Mouse (Mus musculus): ENCODE measurements around the gene Adrm1. TPM values are rescaled to one million over a fixed set of nuclear protein-coding genes. Genes with fewer than 3 reads are reported as not detected.

The Adrm1 gene
- total RNA-seq, 1 experiment: 196 TPM

DNA sequence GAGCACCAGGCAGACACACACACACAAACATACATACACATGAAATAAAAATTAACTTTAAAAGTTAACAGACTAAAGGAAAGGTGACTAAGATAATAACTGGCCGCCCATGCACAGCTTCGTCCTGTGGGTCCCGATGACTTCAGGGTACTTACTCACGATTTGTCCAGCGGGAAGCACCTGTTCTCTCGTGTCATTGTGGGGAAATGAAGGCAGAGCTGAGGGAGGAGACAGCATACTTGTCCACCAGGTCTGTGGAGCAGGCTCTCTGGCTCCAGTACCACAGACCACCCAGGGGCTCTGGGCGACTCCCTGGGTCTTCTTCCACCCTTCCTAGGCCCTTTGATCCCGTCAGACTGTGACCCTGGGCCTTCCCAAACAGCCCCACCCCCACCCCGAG, 30.0 kb downstream of the Adrm1 start:
- Histone ChIP-seq H3K4me3 (ENCODE audit: insufficient read depth in 1 of 2, low read depth in 1 of 2, low read length in 2 of 2, poor library complexity in 1 of 2, severe bottlenecking in 1 of 2) (no peak overlapping the region), H3K27ac (ENCODE audit: insufficient read depth, low read depth, low read length, poor library complexity, severe bottlenecking) (no peak overlapping the region), H3K9me3 (ENCODE audit: control insufficient read depth, insufficient read depth, low read depth, low read length) (no peaks in the 10 kb centered on the region), H3K36me3 (ENCODE audit: control insufficient read depth, insufficient read depth, low read length, poor library complexity, severe bottlenecking) (peaks cover 79% of the 10 kb centered on the region), H3K9ac (ENCODE audit: insufficient read depth, low read depth, low read length, poor library complexity, severe bottlenecking) (no peak overlapping the region), H3K4me1 (ENCODE audit: control insufficient read depth in 2 of 2, insufficient read depth in 2 of 2, low read length in 2 of 2, poor library complexity in 1 of 2) (peaks cover 0 to 2% of the 10 kb centered on the region in 2 experiments; a peak in 1 of 4 replicates)
- in situ Hi-C loops (cut with MboI; ENCODE audit: low sequenced_read_pairs in 2 of 2, unreplicated experiment in 2 of 2): no loop called here
- TF ChIP-seq ZNF384 (IDR thresholded peaks at IDR 0.05; ENCODE audit: low read depth, low read length) (no peak), MAFK (IDR thresholded peaks at IDR 0.05; ENCODE audit: insufficient read depth, low read depth, low read length) (no peak), ZC3H11A (IDR thresholded peaks at IDR 0.05; ENCODE audit: borderline replicate concordance, low read depth, low read length) (no peak), CHD2 (IDR thresholded peaks at IDR 0.05; ENCODE audit: low read depth, low read length) (no peak), HCFC1 (IDR thresholded peaks at IDR 0.05; ENCODE audit: borderline replicate concordance, insufficient read depth, low read length) (no peak)
- no peak for DNase-seq (ENCODE audit: low read depth, low spot score)

DNA sequence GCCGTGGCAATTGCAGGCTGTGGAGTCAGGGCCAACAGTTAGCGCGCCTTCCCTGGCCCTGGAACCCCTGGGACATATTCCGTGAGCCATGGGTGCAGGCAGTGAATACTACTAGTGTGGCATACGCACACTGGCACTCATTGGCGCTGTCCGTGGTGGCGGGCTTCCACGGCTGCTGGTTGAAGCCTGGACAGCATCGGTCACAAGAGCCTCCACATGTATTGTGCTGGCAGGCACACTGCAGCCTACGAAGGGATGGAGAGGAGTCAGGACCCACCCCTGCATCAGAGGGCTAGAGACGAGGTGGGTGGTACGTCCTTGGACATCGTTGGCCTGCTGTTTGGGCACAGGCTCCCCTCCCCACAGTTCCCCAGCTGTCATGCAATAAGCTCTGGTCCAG, 31.0 kb downstream of the Adrm1 start:
- DNase-seq (ENCODE audit: low read depth, low spot score): no peak
- Histone ChIP-seq H3K4me1 (ENCODE audit: control insufficient read depth in 2 of 2, insufficient read depth in 2 of 2, low read length in 2 of 2, poor library complexity in 1 of 2) (peaks cover 0 to 2% of the 10 kb centered on the region in 2 experiments; a peak in 1 of 4 replicates), H3K9me3 (ENCODE audit: control insufficient read depth, insufficient read depth, low read depth, low read length) (no peaks in the 10 kb centered on the region), H3K27ac (ENCODE audit: insufficient read depth, low read depth, low read length, poor library complexity, severe bottlenecking) (no peak overlapping the region), H3K36me3 (ENCODE audit: control insufficient read depth, insufficient read depth, low read length, poor library complexity, severe bottlenecking) (peaks cover 80% of the 10 kb centered on the region), H3K4me3 (ENCODE audit: insufficient read depth in 1 of 2, low read depth in 1 of 2, low read length in 2 of 2, poor library complexity in 1 of 2, severe bottlenecking in 1 of 2) (no peak overlapping the region), H3K9ac (ENCODE audit: insufficient read depth, low read depth, low read length, poor library complexity, severe bottlenecking) (no peak overlapping the region)
- in situ Hi-C loops (cut with MboI; ENCODE audit: low sequenced_read_pairs in 2 of 2, unreplicated experiment in 2 of 2): no loop called here
- TF ChIP-seq ZC3H11A (IDR thresholded peaks at IDR 0.05; ENCODE audit: borderline replicate concordance, low read depth, low read length) (no peak), HCFC1 (IDR thresholded peaks at IDR 0.05; ENCODE audit: borderline replicate concordance, insufficient read depth, low read length) (no peak), MAFK (IDR thresholded peaks at IDR 0.05; ENCODE audit: insufficient read depth, low read depth, low read length) (no peak), ZNF384 (IDR thresholded peaks at IDR 0.05; ENCODE audit: low read depth, low read length) (no peak), CHD2 (IDR thresholded peaks at IDR 0.05; ENCODE audit: low read depth, low read length) (no peak)

DNA sequence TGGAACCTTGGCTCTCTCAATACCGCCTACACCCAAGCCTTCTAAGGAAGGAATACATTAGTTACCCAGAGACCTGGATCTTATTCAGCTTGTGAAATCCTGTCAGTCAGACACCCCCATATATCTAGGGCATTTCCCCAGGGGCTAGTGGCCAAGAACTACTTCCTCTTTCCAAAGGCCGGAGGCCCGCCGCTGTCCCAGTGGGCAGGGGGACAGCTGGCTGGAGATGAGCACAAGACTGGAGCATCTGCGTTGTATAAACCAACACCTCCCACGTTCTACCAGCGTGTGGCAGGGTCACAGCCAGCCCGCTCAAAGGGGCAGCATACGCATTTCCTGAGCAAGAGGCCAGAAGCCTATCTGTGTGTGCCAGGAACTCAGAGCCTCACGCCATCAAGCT, 31.5 kb downstream of the Adrm1 start:
- peaks cover 0 to under 1% of the 10 kb centered on the region in 2 experiments; a peak in 1 of 4 replicates for H3K4me1 ChIP-seq (ENCODE audit: control insufficient read depth in 2 of 2, insufficient read depth in 2 of 2, low read length in 2 of 2, poor library complexity in 1 of 2)
- no peaks in the 10 kb centered on the region for H3K9me3 ChIP-seq (ENCODE audit: control insufficient read depth, insufficient read depth, low read depth, low read length)
- no peak overlapping the region for H3K9ac ChIP-seq (ENCODE audit: insufficient read depth, low read depth, low read length, poor library complexity, severe bottlenecking)
- TF ChIP-seq MAFK (IDR thresholded peaks at IDR 0.05; ENCODE audit: insufficient read depth, low read depth, low read length): no peak
- TF ChIP-seq ZNF384 (IDR thresholded peaks at IDR 0.05; ENCODE audit: low read depth, low read length): no peak
- no peak for TF ChIP-seq CHD2 (IDR thresholded peaks at IDR 0.05; ENCODE audit: low read depth, low read length)
- no peak for TF ChIP-seq HCFC1 (IDR thresholded peaks at IDR 0.05; ENCODE audit: borderline replicate concordance, insufficient read depth, low read length)
- TF ChIP-seq ZC3H11A (IDR thresholded peaks at IDR 0.05; ENCODE audit: borderline replicate concordance, low read depth, low read length): no peak
- peaks cover 79% of the 10 kb centered on the region for H3K36me3 ChIP-seq (ENCODE audit: control insufficient read depth, insufficient read depth, low read length, poor library complexity, severe bottlenecking)
- no peak overlapping the region for H3K27ac ChIP-seq (ENCODE audit: insufficient read depth, low read depth, low read length, poor library complexity, severe bottlenecking)
- in situ Hi-C loops (cut with MboI; ENCODE audit: low sequenced_read_pairs in 2 of 2, unreplicated experiment in 2 of 2): no loop called here
- DNase-seq (ENCODE audit: low read depth, low spot score): no peak
- no peak overlapping the region for H3K4me3 ChIP-seq (ENCODE audit: insufficient read depth in 1 of 2, low read depth in 1 of 2, low read length in 2 of 2, poor library complexity in 1 of 2, severe bottlenecking in 1 of 2)

DNA sequence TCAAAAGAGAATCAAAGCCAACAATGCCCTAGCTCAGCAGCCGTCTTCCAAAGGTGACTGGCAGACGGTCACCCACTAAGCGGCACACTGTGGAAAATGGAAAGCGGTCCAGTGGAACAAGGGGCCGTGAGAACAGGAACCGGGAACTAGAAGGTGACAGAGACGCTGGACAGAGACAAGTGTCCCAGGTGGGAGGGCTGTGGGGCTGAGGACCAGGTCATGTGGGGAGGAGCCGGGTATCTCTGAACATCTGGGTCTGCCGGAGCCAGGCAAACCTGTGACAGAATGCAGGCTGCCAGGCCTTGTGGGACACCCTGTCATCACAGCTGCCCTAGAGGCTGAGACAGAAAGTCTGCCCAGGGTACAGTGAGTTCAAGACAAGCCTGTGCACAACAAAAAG, 33.2 kb downstream of the Adrm1 start:
- Histone ChIP-seq H3K9ac (ENCODE audit: insufficient read depth, low read depth, low read length, poor library complexity, severe bottlenecking) (no peak overlapping the region), H3K4me1 (ENCODE audit: control insufficient read depth in 2 of 2, insufficient read depth in 2 of 2, low read length in 2 of 2, poor library complexity in 1 of 2) (0 out of 4 replicates have a peak, but pooled peaks cover 0 to 4% of the 10 kb centered on the region in 2 experiments), H3K9me3 (ENCODE audit: control insufficient read depth, insufficient read depth, low read depth, low read length) (no peaks in the 10 kb centered on the region), H3K27ac (ENCODE audit: insufficient read depth, low read depth, low read length, poor library complexity, severe bottlenecking) (no peak overlapping the region), H3K4me3 (ENCODE audit: insufficient read depth in 1 of 2, low read depth in 1 of 2, low read length in 2 of 2, poor library complexity in 1 of 2, severe bottlenecking in 1 of 2) (no peak overlapping the region), H3K36me3 (ENCODE audit: control insufficient read depth, insufficient read depth, low read length, poor library complexity, severe bottlenecking) (peaks cover 72% of the 10 kb centered on the region)
- TF ChIP-seq HCFC1 (IDR thresholded peaks at IDR 0.05; ENCODE audit: borderline replicate concordance, insufficient read depth, low read length) (no peak), CHD2 (IDR thresholded peaks at IDR 0.05; ENCODE audit: low read depth, low read length) (no peak), MAFK (IDR thresholded peaks at IDR 0.05; ENCODE audit: insufficient read depth, low read depth, low read length) (no peak), ZC3H11A (IDR thresholded peaks at IDR 0.05; ENCODE audit: borderline replicate concordance, low read depth, low read length) (no peak), ZNF384 (IDR thresholded peaks at IDR 0.05; ENCODE audit: low read depth, low read length) (no peak)
- no peak for DNase-seq (ENCODE audit: low read depth, low spot score)
- in situ Hi-C loops (cut with MboI; ENCODE audit: low sequenced_read_pairs in 2 of 2, unreplicated experiment in 2 of 2): no loop called here
